Mouse (Mus musculus) hematopoietic stem cell, adult 5-6 weeks (primary cell): ENCODE data around the gene H2-DMb2. TPM values are rescaled to one million over a fixed set of nuclear protein-coding genes. Genes with fewer than 3 reads are reported as not detected.

Experiments
- ATAC-seq, 2 experiments: fragments of 125-278 bp in 1 of 2; replicated peaks in 1 of 2; 2 replicates each; pipeline ENCODE4 v1.8.0; 2016 to 2017; ENCODE audit warnings: inconsistent platforms in 2 of 2, mild to moderate bottlenecking in 2 of 2, moderate number of reproducible peaks in 2 of 2, low read depth in 1 of 2, moderate TSS enrichment in 1 of 2; ENCODE audit not compliant: low FRiP score in 2 of 2, poor library complexity in 2 of 2, severe bottlenecking in 2 of 2, insufficient read depth in 1 of 2, low TSS enrichment in 1 of 2
- total RNA-seq: library from RNA; stranded (forward); fragments of 172-1452, 232-1000 nt; gene quantifications from 2 replicates; pipeline ENCODE4 v1.2.3, GENCODE M21; 2017

The H2-DMb2 gene
- 4.6 and 6.4 TPM in 2 replicates for total RNA-seq

GRCm38 (mm10) chr17:34143033-34143432 is at the start of gene H2-DMb2:
H2-DMb2 (plus strand) TSS chr17:34143307.
- peak; percentile 77 to 85 for ATAC-seq

- ATAC-seq: peak in 1 of 2 experiments; percentile 24; a peak in 1 of 4 replicates
These were observed 48.6 kb upstream of the H2-DMb2 start for GRCm38 (mm10) chr17:34094283-34095035.

- no peak for ATAC-seq
These were observed 46.6 kb upstream of the H2-DMb2 start for GRCm38 (mm10) chr17:34096497-34097010.

GRCm38 (mm10) chr17:34097272-34097671 is 45.8 kb upstream of the H2-DMb2 start:
- ATAC-seq: no peak

- ATAC-seq: no peak
These were observed 44.2 kb upstream of the H2-DMb2 start for GRCm38 (mm10) chr17:34098709-34099479.

GRCm38 (mm10) chr17:34099531-34099930 is 43.6 kb upstream of the H2-DMb2 start:
- ATAC-seq: no peak

- ATAC-seq: 0 out of 4 replicates have a peak, but pooled peaks of 1 of the 2 experiments have one; percentile 3
These were observed 41.9 kb upstream of the H2-DMb2 start for GRCm38 (mm10) chr17:34101185-34101584.

GRCm38 (mm10) chr17:34101604-34102032 is 41.5 kb upstream of the H2-DMb2 start:
- ATAC-seq: peak; percentile 88 to 90

- ATAC-seq: no peak
These were observed 40.3 kb upstream of the H2-DMb2 start for GRCm38 (mm10) chr17:34102831-34103230.

GRCm38 (mm10) chr17:34104804-34105203 is 38.3 kb upstream of the H2-DMb2 start:
- ATAC-seq: no peak

- ATAC-seq: no peak
These were observed 36.6 kb upstream of the H2-DMb2 start for GRCm38 (mm10) chr17:34106555-34106954.

GRCm38 (mm10) chr17:34107109-34107867 is 35.8 kb upstream of the H2-DMb2 start:
- no peak for ATAC-seq

- no peak for ATAC-seq
These were observed 34.6 kb upstream of the H2-DMb2 start for GRCm38 (mm10) chr17:34108460-34108859.

- ATAC-seq: peak; percentile 44 to 69; a peak in 1 of 4 replicates
These were observed 33.9 kb upstream of the H2-DMb2 start for GRCm38 (mm10) chr17:34109038-34109805.

GRCm38 (mm10) chr17:34109806-34110195 is 33.3 kb upstream of the H2-DMb2 start:
- ATAC-seq: no peak

- ATAC-seq: no peak
These were observed 32.8 kb upstream of the H2-DMb2 start for GRCm38 (mm10) chr17:34110309-34110708.

GRCm38 (mm10) chr17:34114114-34114513 is 29.0 kb upstream of the H2-DMb2 start:
- ATAC-seq: no peak
